Mouse (Mus musculus): ENCODE measurements around the gene 4933411K16Rik. TPM values are rescaled to one million over a fixed set of nuclear protein-coding genes. Genes with fewer than 3 reads are reported as not detected.

4933411K16Rik gene
- total and polyA plus RNA-seq, 3 experiments: 0.10 TPM; not detected in 2

DNA sequence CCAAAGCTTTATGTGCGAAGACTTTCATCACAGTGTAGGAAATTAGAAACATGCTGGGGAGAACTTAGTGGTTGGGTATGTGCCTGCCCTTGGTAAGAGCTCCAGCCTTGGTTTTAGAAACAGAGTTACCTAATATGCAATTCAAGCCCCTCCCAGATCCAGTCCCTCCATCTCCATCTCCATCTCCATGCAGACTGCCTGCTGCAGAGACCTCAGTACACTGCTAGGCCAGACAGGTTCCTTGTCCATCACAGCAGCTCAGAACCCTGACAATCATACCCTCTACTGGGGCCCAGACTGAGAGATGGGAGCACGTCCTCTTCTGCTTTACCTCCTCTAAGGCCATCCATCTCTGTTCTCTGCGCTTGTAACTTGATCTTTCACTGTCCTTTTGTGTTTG lies 43.5 kb upstream of the 4933411K16Rik start:
- H3K27ac ChIP-seq (ENCODE audit: control insufficient read depth, low read depth, low read length): no peak overlapping the region
- TF ChIP-seq ELF1 (IDR thresholded peaks at IDR 0.05; ENCODE audit: low read depth, low read length) (no peak), HCFC1 (IDR thresholded peaks at IDR 0.05; ENCODE audit: low read depth, low read length) (no peak), CHD2 (IDR thresholded peaks at IDR 0.05; ENCODE audit: low read length) (no peak), KAT2A (conservative IDR thresholded peaks at IDR 0.05; ENCODE audit: low read depth, low read length) (no peak), GATA1 (IDR thresholded peaks at IDR 0.05; ENCODE audit: low read depth, low read length) (no peak), MYC (IDR thresholded peaks at IDR 0.05; ENCODE audit: low read depth, low read length) (no peak), MXI1 (IDR thresholded peaks at IDR 0.05; ENCODE audit: low read depth, low read length) (no peak), RCOR1 (IDR thresholded peaks at IDR 0.05; ENCODE audit: low read depth, low read length) (no peak), ZMIZ1 (IDR thresholded peaks at IDR 0.05; ENCODE audit: low read depth, low read length) (no peak), TBP (IDR thresholded peaks at IDR 0.05; ENCODE audit: low read depth, low read length) (no peak), POLR2AphosphoS5 (IDR thresholded peaks at IDR 0.05; ENCODE audit: borderline replicate concordance, low read depth, low read length) (no peak), MAX (IDR thresholded peaks at IDR 0.05; ENCODE audit: low read length) (no peak), EP300 (IDR thresholded peaks at IDR 0.05; ENCODE audit: low read depth in 1 of 2, low read length in 2 of 2) (no peak)
- H3K9ac ChIP-seq (ENCODE audit: control insufficient read depth, low read depth, low read length, poor library complexity, severe bottlenecking): no peak overlapping the region
- H3K4me3 ChIP-seq (ENCODE audit: control insufficient read depth in 1 of 2, insufficient read depth in 1 of 2, low read depth in 2 of 2, low read length in 2 of 2): no peak overlapping the region
- no peaks in the 10 kb centered on the region for H3K9me3 ChIP-seq (replicated peaks; ENCODE audit: insufficient read depth, low read length)
- peaks cover 0 to 8% of the 10 kb centered on the region in 2 experiments; a peak in 2 of 4 replicates for H3K36me3 ChIP-seq (ENCODE audit: control insufficient read depth in 1 of 2, insufficient read depth in 2 of 2, low read length in 2 of 2)
- no peaks in the 10 kb centered on the region for H3K79me2 ChIP-seq (ENCODE audit: control insufficient read depth, insufficient read depth, low read length, poor library complexity)
- H3K4me1 ChIP-seq (ENCODE audit: control insufficient read depth in 1 of 2, insufficient read depth in 2 of 2, low read length in 2 of 2): peaks cover 2 to 13% of the 10 kb centered on the region in 2 experiments
- DNase-seq (ENCODE audit: low read depth, low spot score): no peak
- no peaks in the 10 kb centered on the region for H3K27me3 ChIP-seq (ENCODE audit: control insufficient read depth in 1 of 2, insufficient read depth in 2 of 2, low read length in 2 of 2)

DNA sequence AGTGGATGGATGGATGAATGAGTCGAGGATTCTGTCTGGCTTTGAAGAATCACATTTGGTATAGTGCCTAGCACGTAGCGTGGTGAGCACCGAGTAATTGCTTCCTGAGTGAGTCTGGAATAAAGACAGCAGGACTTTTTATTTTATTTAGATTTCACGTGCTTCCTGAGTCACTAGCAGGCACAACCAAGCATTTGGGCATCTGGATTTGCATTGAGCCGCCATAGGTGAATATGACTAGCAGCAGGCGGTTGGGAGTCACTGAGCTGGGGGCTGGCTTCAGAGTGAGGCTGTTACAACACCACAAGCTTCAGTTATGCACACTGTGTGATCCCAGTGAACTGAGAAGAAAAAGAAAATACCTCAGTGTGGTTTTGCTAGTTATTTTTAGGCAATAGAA lies 43.0 kb upstream of the 4933411K16Rik start:
- Histone ChIP-seq H3K9me3 (replicated peaks; ENCODE audit: insufficient read depth, low read length) (no peaks in the 10 kb centered on the region), H3K4me3 (ENCODE audit: control insufficient read depth in 1 of 2, insufficient read depth in 1 of 2, low read depth in 2 of 2, low read length in 2 of 2) (no peak overlapping the region), H3K9ac (ENCODE audit: control insufficient read depth, low read depth, low read length, poor library complexity, severe bottlenecking) (no peak overlapping the region), H3K27me3 (ENCODE audit: control insufficient read depth in 1 of 2, insufficient read depth in 2 of 2, low read length in 2 of 2) (no peaks in the 10 kb centered on the region), H3K36me3 (ENCODE audit: control insufficient read depth in 1 of 2, insufficient read depth in 2 of 2, low read length in 2 of 2) (peaks cover 0 to 8% of the 10 kb centered on the region in 2 experiments; a peak in 2 of 4 replicates), H3K27ac (ENCODE audit: control insufficient read depth, low read depth, low read length) (no peak overlapping the region), H3K4me1 (ENCODE audit: control insufficient read depth in 1 of 2, insufficient read depth in 2 of 2, low read length in 2 of 2) (peaks cover 2 to 13% of the 10 kb centered on the region in 2 experiments), H3K79me2 (ENCODE audit: control insufficient read depth, insufficient read depth, low read length, poor library complexity) (no peaks in the 10 kb centered on the region)
- TF ChIP-seq MAFK (IDR thresholded peaks at IDR 0.05; ENCODE audit: borderline replicate concordance, low read depth, low read length) (no peak), TAL1 (IDR thresholded peaks at IDR 0.05; ENCODE audit: low read length) (no peak), RCOR1 (IDR thresholded peaks at IDR 0.05; ENCODE audit: low read depth, low read length) (no peak), JUND (IDR thresholded peaks at IDR 0.05; ENCODE audit: low read depth, low read length) (no peak), MEF2A (IDR thresholded peaks at IDR 0.05; ENCODE audit: extremely low read depth, insufficient replicate concordance, low read depth, low read length, poor library complexity, severe bottlenecking) (no peak), GABPA (IDR thresholded peaks at IDR 0.05; ENCODE audit: low read depth, low read length) (no peak)
- no peak for DNase-seq (ENCODE audit: low read depth, low spot score)

All from MEL (cell line).